Mouse (Mus musculus) cortical plate, adult 2 months (tissue): ENCODE results near the gene Stx1b.

Source experiments
- CTCF ChIP-seq: fragments of 200-500 bp; IDR thresholded peaks from 2 replicates; pipeline ENCODE4 v1.5.1; 2011; ENCODE audit warnings: mild to moderate bottlenecking, control low read depth, low read length; ENCODE audit not compliant: insufficient read depth; ENCODE audit errors: extremely low read depth
- POLR2A ChIP-seq: fragments of 200-500 bp; IDR thresholded peaks from 2 replicates; pipeline ENCODE4 v1.6.1; 2011; ENCODE audit warnings: mild to moderate bottlenecking, low read length, control low read depth; ENCODE audit not compliant: insufficient read depth; ENCODE audit errors: extremely low read depth

DNA sequence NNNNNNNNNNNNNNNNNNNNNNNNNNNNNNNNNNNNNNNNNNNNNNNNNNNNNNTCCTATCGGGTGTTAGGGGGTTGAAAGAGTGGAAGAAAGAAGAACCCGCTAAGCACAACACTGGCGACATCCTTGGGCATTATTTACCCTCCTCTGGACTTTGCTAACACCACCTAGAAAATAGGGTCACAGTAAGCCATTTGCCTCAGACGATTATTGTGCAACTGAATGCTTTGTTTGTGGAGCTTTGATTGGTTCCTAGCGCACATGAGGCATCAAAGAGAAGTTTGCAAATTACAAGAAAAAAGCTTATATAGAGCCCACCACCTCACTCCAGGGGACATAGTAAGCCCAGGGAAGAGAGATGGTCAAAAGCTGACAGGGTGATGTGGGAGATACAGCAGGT is 15.5 kb downstream of the Stx1b start:
- TF ChIP-seq CTCF = no peak
- no peak for TF ChIP-seq POLR2A
